Mouse (Mus musculus) heart, postnatal 0 days (tissue): Measurements from ENCODE around the gene Rbms1. TPM values are rescaled to one million over a fixed set of nuclear protein-coding genes. Genes with fewer than 3 reads are reported as not detected.

Experiments
- ATAC-seq: fragments of 200-750 bp; cut with Nextera tagmentation; 2 replicates; pipeline ENCODE4 v1.8.0; 2017; ENCODE audit warnings: low read depth, moderate number of reproducible peaks, moderate library complexity; ENCODE audit not compliant: insufficient read depth
- DNase-seq: peaks from one replicate; pipeline ENCODE4 v3.0.0-alpha.2; 2016; ENCODE audit warnings: low spot score
- H3K27ac ChIP-seq: fragments of 300-500 bp; sonication (generic); 2 replicates; pipeline ENCODE4 v1.5.1; 2014; ENCODE audit warnings: low read depth, mild to moderate bottlenecking
- H3K27me3 ChIP-seq: fragments of 300-500 bp; sonication (generic); 2 replicates; pipeline ENCODE4 v1.6.1; 2014; ENCODE audit warnings: low read length, mixed read lengths; ENCODE audit not compliant: control insufficient read depth, insufficient read depth
- H3K36me3 ChIP-seq: fragments of 300-500 bp; sonication (generic); replicated peaks from 2 replicates; pipeline ENCODE4 v1.6.1; 2014; ENCODE audit warnings: low read length, mixed read lengths; ENCODE audit not compliant: control insufficient read depth, insufficient read depth
- H3K4me1 ChIP-seq: fragments of 300-500 bp; sonication (generic); 2 replicates; pipeline ENCODE4 v1.6.1; 2014; ENCODE audit warnings: antibody characterized with exemption; ENCODE audit not compliant: control insufficient read depth, insufficient read depth
- H3K4me2 ChIP-seq: fragments of 300-500 bp; sonication (generic); 2 replicates; pipeline ENCODE4 v1.6.1; 2014; ENCODE audit warnings: low read depth, mild to moderate bottlenecking, low read length, moderate library complexity
- H3K4me3 ChIP-seq: fragments of 300-500 bp; sonication (generic); 2 replicates; pipeline ENCODE4 v1.5.1; 2014; ENCODE audit warnings: low read depth, low read length
- H3K9ac ChIP-seq: fragments of 300-500 bp; sonication (generic); replicated peaks from 2 replicates; pipeline ENCODE4 v1.6.1; 2014; ENCODE audit warnings: low read depth, low read length, mixed read lengths
- H3K9me3 ChIP-seq: fragments of 300-500 bp; sonication (generic); replicated peaks from 2 replicates; pipeline ENCODE4 v1.6.1; 2016; ENCODE audit warnings: low read length; ENCODE audit not compliant: control insufficient read depth
- CTCF ChIP-seq: IDR thresholded peaks from 2 replicates; pipeline ENCODE4 v1.5.1; 2016; ENCODE audit warnings: antibody characterized with exemption, control low read depth, low read depth
- EP300 ChIP-seq: IDR thresholded peaks from 2 replicates; pipeline ENCODE4 v1.6.1; 2016; ENCODE audit warnings: antibody characterized with exemption, low read depth
- WGBS: fragments of 180-500 bp; shearing (Covaris S2); extraction: QIAGEN DNeasy Blood & Tissue Kit; methylation state at CpG from one replicate; pipeline ENCODE4 v1.1.7; 2014; 5-methylcytosine and 5-hydroxymethylcytosine counted together
- polyA plus RNA-seq: library from polyadenylated mRNA; unstranded; fragments of >200 nt; fragmentation: Nextera tagmentation; extraction: Ambion mirVana; gene quantifications from 2 replicates; pipeline ENCODE4 v1.2.1, GENCODE M21; 2015
- total RNA-seq: library from RNA; depleted of rRNA; stranded (reverse); fragments of >200 nt; gene quantifications from 2 replicates; pipeline ENCODE4 v1.2.3, GENCODE M21; 2014; ENCODE audit warnings: low replicate concordance

Rbms1 gene
- total and polyA plus RNA-seq, 2 experiments from 2014 or later, result 52.8 to 56.2 TPM

GRCm38 (mm10) chr2:60827152-60827428 is 135.9 kb downstream of the Rbms1 start:
- ATAC-seq, result no peak
- TF ChIP-seq EP300 (no peak), CTCF (no peak)
- no peak overlapping the region for H3K27ac ChIP-seq
- H3K9ac ChIP-seq, result no peak overlapping the region
- H3K36me3 ChIP-seq, result no peaks in the 10 kb centered on the region
- no peak overlapping the region for H3K4me3 ChIP-seq
- H3K9me3 ChIP-seq, result no peaks in the 10 kb centered on the region
- 70% methylated on average over 5 of the region's 5 CpGs for WGBS
- H3K27me3 ChIP-seq, result no peaks in the 10 kb centered on the region
- no peak for DNase-seq
- H3K4me2 ChIP-seq, result no peak overlapping the region
- H3K4me1 ChIP-seq, result peaks cover 33% of the 10 kb centered on the region

- H3K4me1 ChIP-seq, result peaks cover 36% of the 10 kb centered on the region
- no peaks in the 10 kb centered on the region for H3K9me3 ChIP-seq
- no peak overlapping the region for H3K4me3 ChIP-seq
- no peak overlapping the region for H3K4me2 ChIP-seq
- 48% methylated on average over 11 of the region's 11 CpGs for WGBS
- no peaks in the 10 kb centered on the region for H3K27me3 ChIP-seq
- peak overlapping the region; percentile 41; the same call in 1 of the 2 replicates for H3K27ac ChIP-seq
- DNase-seq, result no peak
- peak; percentile 36 for ATAC-seq
- no peaks in the 10 kb centered on the region for H3K36me3 ChIP-seq
- H3K9ac ChIP-seq, result no peak overlapping the region
- TF ChIP-seq EP300 (no peak), CTCF (no peak)
Observed at GRCm38 (mm10) chr2:60826406-60827151, 136.4 kb downstream of the Rbms1 start.

- Histone ChIP-seq H3K36me3 (no peaks in the 10 kb centered on the region), H3K4me3 (no peak overlapping the region), H3K9ac (no peak overlapping the region), H3K9me3 (no peaks in the 10 kb centered on the region), H3K27ac (no peak overlapping the region), H3K4me2 (no peak overlapping the region), H3K27me3 (no peaks in the 10 kb centered on the region), H3K4me1 (peaks cover 36% of the 10 kb centered on the region)
- 37% methylated on average over 4 of the region's 4 CpGs for WGBS
- no peak for TF ChIP-seq EP300
- no peak for TF ChIP-seq CTCF
- ATAC-seq (0 out of 2 replicates have a peak, but pooled peaks have one; percentile 48), DNase-seq (no peak)
Observed at GRCm38 (mm10) chr2:60825690-60826089, 137.3 kb downstream of the Rbms1 start.

- WGBS, result 57% methylated on average over 3 of the region's 3 CpGs
Observed at GRCm38 (mm10) chr2:60821635-60822034, 141.4 kb downstream of the Rbms1 start.

GRCm38 (mm10) chr2:60818632-60819031 is 144.4 kb downstream of the Rbms1 start:
- H3K9ac ChIP-seq, result no peak overlapping the region
- H3K27me3 ChIP-seq, result no peaks in the 10 kb centered on the region
- no peak overlapping the region for H3K4me2 ChIP-seq
- ATAC-seq (no peak), DNase-seq (no peak)
- no peak overlapping the region for H3K4me3 ChIP-seq
- H3K4me1 ChIP-seq, result peaks cover 28% of the 10 kb centered on the region
- no peaks in the 10 kb centered on the region for H3K36me3 ChIP-seq
- no peaks in the 10 kb centered on the region for H3K9me3 ChIP-seq
- H3K27ac ChIP-seq, result peak overlapping the region; percentile 38; the same call in 1 of the 2 replicates
- TF ChIP-seq EP300 (no peak), CTCF (no peak)
- 43% methylated on average over 2 of the region's 2 CpGs for WGBS

More at GRCm38 (mm10) chr2:60821635-60822034, 141.4 kb downstream of the Rbms1 start:
- H3K9ac ChIP-seq, result no peak overlapping the region
- peaks cover 22% of the 10 kb centered on the region for H3K4me1 ChIP-seq
- ATAC-seq (no peak), DNase-seq (no peak)
- H3K4me2 ChIP-seq, result no peak overlapping the region
- H3K27me3 ChIP-seq, result no peaks in the 10 kb centered on the region
- no peaks in the 10 kb centered on the region for H3K36me3 ChIP-seq
- H3K9me3 ChIP-seq, result no peaks in the 10 kb centered on the region
- TF ChIP-seq EP300 (no peak), CTCF (no peak)
- no peak overlapping the region for H3K27ac ChIP-seq
- H3K4me3 ChIP-seq, result no peak overlapping the region

- H3K4me3 ChIP-seq, result no peak overlapping the region
- TF ChIP-seq CTCF (no peak), EP300 (no peak)
- no peaks in the 10 kb centered on the region for H3K36me3 ChIP-seq
- peaks cover 35% of the 10 kb centered on the region for H3K4me1 ChIP-seq
- H3K4me2 ChIP-seq, result no peak overlapping the region
- no peak for ATAC-seq
- no peak for DNase-seq
- H3K9ac ChIP-seq, result no peak overlapping the region
- no peaks in the 10 kb centered on the region for H3K9me3 ChIP-seq
- no peak overlapping the region for H3K27ac ChIP-seq
- H3K27me3 ChIP-seq, result no peaks in the 10 kb centered on the region
- WGBS, result 58% methylated on average over 2 of the region's 2 CpGs
Observed at GRCm38 (mm10) chr2:60816307-60816706, 146.7 kb downstream of the Rbms1 start.
